Mouse (Mus musculus): ENCODE results near the gene Vmp1. TPM values are rescaled to one million over a fixed set of nuclear protein-coding genes. Genes with fewer than 3 reads are reported as not detected.

Gene Vmp1
- polyA plus RNA-seq, 1 experiment, result 178 TPM

- no peak overlapping the region for H3K27ac ChIP-seq (ENCODE audit: insufficient read depth, low read depth, low read length)
Measured at GRCm38 (mm10) chr11:86568425-86568824, 115.2 kb downstream of the Vmp1 start.

GRCm38 (mm10) chr11:86558258-86558657 is 125.4 kb downstream of the Vmp1 start:
- H3K4me1 ChIP-seq (ENCODE audit: control insufficient read depth, insufficient read depth, low read length), result peaks cover 6% of the 10 kb centered on the region
- TF ChIP-seq POLR2A (IDR thresholded peaks at IDR 0.05; ENCODE audit: borderline replicate concordance, low read depth, low read length), result no peak
- no peak for TF ChIP-seq CTCF (IDR thresholded peaks at IDR 0.05; ENCODE audit: low read depth, low read length)
- no peak overlapping the region for H3K27ac ChIP-seq (ENCODE audit: insufficient read depth, low read depth, low read length)
- no peak overlapping the region for H3K4me3 ChIP-seq (ENCODE audit: insufficient read depth, low read length)

More at GRCm38 (mm10) chr11:86568425-86568824, 115.2 kb downstream of the Vmp1 start:
- H3K4me1 ChIP-seq (ENCODE audit: control insufficient read depth, insufficient read depth, low read length), result peaks cover 27% of the 10 kb centered on the region
- no peak for TF ChIP-seq CTCF (IDR thresholded peaks at IDR 0.05; ENCODE audit: low read depth, low read length)
- TF ChIP-seq POLR2A (IDR thresholded peaks at IDR 0.05; ENCODE audit: borderline replicate concordance, low read depth, low read length), result no peak
- H3K4me3 ChIP-seq (ENCODE audit: insufficient read depth, low read length), result no peak overlapping the region

GRCm38 (mm10) chr11:86553525-86553924 is 130.1 kb downstream of the Vmp1 start:
- TF ChIP-seq CTCF (IDR thresholded peaks at IDR 0.05; ENCODE audit: low read depth, low read length) (no peak), POLR2A (IDR thresholded peaks at IDR 0.05; ENCODE audit: borderline replicate concordance, low read depth, low read length) (no peak)
- Histone ChIP-seq H3K27ac (ENCODE audit: insufficient read depth, low read depth, low read length) (peak overlapping the region; percentile 3; the same call in 1 of the 2 replicates), H3K4me1 (ENCODE audit: control insufficient read depth, insufficient read depth, low read length) (peaks cover 9% of the 10 kb centered on the region), H3K4me3 (ENCODE audit: insufficient read depth, low read length) (no peak overlapping the region)

GRCm38 (mm10) chr11:86547412-86547811 is 136.2 kb downstream of the Vmp1 start:
- H3K4me1 ChIP-seq (ENCODE audit: control insufficient read depth, insufficient read depth, low read length), result peaks cover 10% of the 10 kb centered on the region
- no peak overlapping the region for H3K4me3 ChIP-seq (ENCODE audit: insufficient read depth, low read length)
- no peak for TF ChIP-seq POLR2A (IDR thresholded peaks at IDR 0.05; ENCODE audit: borderline replicate concordance, low read depth, low read length)
- TF ChIP-seq CTCF (IDR thresholded peaks at IDR 0.05; ENCODE audit: low read depth, low read length), result no peak
- no peak overlapping the region for H3K27ac ChIP-seq (ENCODE audit: insufficient read depth, low read depth, low read length)

GRCm38 (mm10) chr11:86545556-86545955 is 138.1 kb downstream of the Vmp1 start:
- no peak for TF ChIP-seq POLR2A (IDR thresholded peaks at IDR 0.05; ENCODE audit: borderline replicate concordance, low read depth, low read length)
- no peak for TF ChIP-seq CTCF (IDR thresholded peaks at IDR 0.05; ENCODE audit: low read depth, low read length)
- Histone ChIP-seq H3K27ac (ENCODE audit: insufficient read depth, low read depth, low read length) (peak overlapping the region; percentile 74), H3K4me1 (ENCODE audit: control insufficient read depth, insufficient read depth, low read length) (peaks cover 20% of the 10 kb centered on the region), H3K4me3 (ENCODE audit: insufficient read depth, low read length) (peak overlapping the region; percentile 64)

- no peak for TF ChIP-seq POLR2A (IDR thresholded peaks at IDR 0.05; ENCODE audit: borderline replicate concordance, low read depth, low read length)
- TF ChIP-seq CTCF (IDR thresholded peaks at IDR 0.05; ENCODE audit: low read depth, low read length), result no peak
- H3K4me3 ChIP-seq (ENCODE audit: insufficient read depth, low read length), result peak within 1 kb of the TSS; percentile 79
- peaks cover 27% of the 10 kb centered on the region for H3K4me1 ChIP-seq (ENCODE audit: control insufficient read depth, insufficient read depth, low read length)
- peak within 1 kb of the TSS; percentile 74 for H3K27ac ChIP-seq (ENCODE audit: insufficient read depth, low read depth, low read length)
Measured at GRCm38 (mm10) chr11:86544639-86545299, 138.9 kb downstream of the Vmp1 start, which contains the start of the genes Rps6kb1 and Tubd1. Gene Rps6kb1 (minus strand): TSS chr11:86544805. Gene Tubd1 (plus strand): TSS chr11:86544991.

- H3K4me1 ChIP-seq (ENCODE audit: control insufficient read depth, insufficient read depth, low read length), result peaks cover 29% of the 10 kb centered on the region
- no peak for TF ChIP-seq CTCF (IDR thresholded peaks at IDR 0.05; ENCODE audit: low read depth, low read length)
- TF ChIP-seq POLR2A (IDR thresholded peaks at IDR 0.05; ENCODE audit: borderline replicate concordance, low read depth, low read length), result no peak
- peak overlapping the region; percentile 32; the same call in 1 of the 2 replicates for H3K27ac ChIP-seq (ENCODE audit: insufficient read depth, low read depth, low read length)
- peak overlapping the region; percentile 79 for H3K4me3 ChIP-seq (ENCODE audit: insufficient read depth, low read length)
Measured at GRCm38 (mm10) chr11:86543960-86544638, 139.5 kb downstream of the Vmp1 start.

GRCm38 (mm10) chr11:86542851-86543250 is 140.8 kb downstream of the Vmp1 start:
- Histone ChIP-seq H3K4me3 (ENCODE audit: insufficient read depth, low read length) (no peak overlapping the region), H3K4me1 (ENCODE audit: control insufficient read depth, insufficient read depth, low read length) (peaks cover 31% of the 10 kb centered on the region), H3K27ac (ENCODE audit: insufficient read depth, low read depth, low read length) (no peak overlapping the region)
- TF ChIP-seq POLR2A (IDR thresholded peaks at IDR 0.05; ENCODE audit: borderline replicate concordance, low read depth, low read length) (no peak), CTCF (IDR thresholded peaks at IDR 0.05; ENCODE audit: low read depth, low read length) (no peak)

- no peak overlapping the region for H3K4me3 ChIP-seq (ENCODE audit: insufficient read depth, low read length)
- peaks cover 28% of the 10 kb centered on the region for H3K4me1 ChIP-seq (ENCODE audit: control insufficient read depth, insufficient read depth, low read length)
- no peak overlapping the region for H3K27ac ChIP-seq (ENCODE audit: insufficient read depth, low read depth, low read length)
- no peak for TF ChIP-seq CTCF (IDR thresholded peaks at IDR 0.05; ENCODE audit: low read depth, low read length)
Measured at GRCm38 (mm10) chr11:86540476-86540845, 143.2 kb downstream of the Vmp1 start.
